Mouse (Mus musculus) mesoderm, embryonic 11.5 days (tissue): ENCODE data around the gene 4930447C04Rik.

ENCODE experiments used
- DNase-seq: peaks from one replicate; pipeline ENCODE4 v3.0.0-alpha.2; 2012; ENCODE audit warnings: low read depth, low spot score

Gene 4930447C04Rik

GRCm38 (mm10) chr12:72943574-72944110 lies 3.1 kb upstream of the 4930447C04Rik start:
- no peak for DNase-seq

DNA sequence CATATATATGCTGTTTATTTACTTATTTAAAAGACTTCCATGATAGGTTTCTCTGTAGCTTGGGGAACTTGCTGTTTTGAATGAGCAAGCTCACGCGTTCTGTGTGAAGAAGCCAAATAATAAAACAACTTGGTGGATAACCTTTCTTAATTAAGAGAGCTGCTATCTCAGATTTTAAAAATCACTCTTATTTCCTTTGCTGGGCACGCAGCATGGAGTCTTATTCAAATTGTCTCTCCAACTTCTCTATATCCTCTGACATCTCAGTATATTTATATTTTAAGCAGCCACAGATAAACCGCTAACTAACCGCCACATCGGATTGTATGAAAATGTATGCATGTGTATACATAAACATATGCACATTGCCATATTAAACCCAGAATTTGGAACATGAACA lies 1.6 kb upstream of the 4930447C04Rik start:
- no peak for DNase-seq

DNA sequence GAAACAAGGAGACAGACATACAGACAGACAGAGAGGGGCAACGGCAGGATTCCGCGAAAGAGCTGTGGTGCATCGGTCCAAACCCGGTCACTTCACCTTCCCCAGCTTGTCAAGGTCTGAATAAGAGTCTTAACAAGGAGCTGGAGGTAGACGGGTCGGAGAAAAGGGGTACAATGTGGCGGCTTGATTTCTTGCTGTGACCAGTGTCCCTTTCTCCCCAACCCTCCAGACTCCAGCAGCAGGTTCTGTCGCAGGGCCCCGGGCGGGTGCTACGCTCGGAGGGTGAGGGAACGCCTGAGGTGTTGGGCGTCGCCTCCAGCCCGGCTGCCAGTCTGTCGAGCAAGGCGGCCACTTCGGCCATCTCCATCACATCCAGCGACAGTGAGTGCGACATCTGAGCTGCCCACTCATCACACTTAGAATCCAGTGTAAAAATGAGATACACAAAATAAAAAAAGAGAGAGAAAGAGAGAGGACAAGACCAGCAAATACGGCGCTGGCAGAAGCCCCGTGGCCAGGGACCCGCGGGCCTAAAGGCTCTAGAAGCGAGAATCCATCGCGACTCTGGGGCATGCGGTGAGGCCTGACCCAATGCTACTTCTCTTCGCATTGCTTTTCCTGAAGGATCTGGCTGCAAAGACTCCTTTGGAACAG lies 951 bp upstream of the 4930447C04Rik start:
- DNase-seq, result peak; percentile 37

- peak; percentile 28 for DNase-seq
Measured at GRCm38 (mm10) chr12:72940822-72941397, 336 bp upstream of the 4930447C04Rik start.

- peak; percentile 58 for DNase-seq
Measured at GRCm38 (mm10) chr12:72939616-72940015, 958 bp downstream of the 4930447C04Rik start, which contains the start of gene Six6. Gene Six6, plus strand, starts transcription at chr12:72939892.

DNA sequence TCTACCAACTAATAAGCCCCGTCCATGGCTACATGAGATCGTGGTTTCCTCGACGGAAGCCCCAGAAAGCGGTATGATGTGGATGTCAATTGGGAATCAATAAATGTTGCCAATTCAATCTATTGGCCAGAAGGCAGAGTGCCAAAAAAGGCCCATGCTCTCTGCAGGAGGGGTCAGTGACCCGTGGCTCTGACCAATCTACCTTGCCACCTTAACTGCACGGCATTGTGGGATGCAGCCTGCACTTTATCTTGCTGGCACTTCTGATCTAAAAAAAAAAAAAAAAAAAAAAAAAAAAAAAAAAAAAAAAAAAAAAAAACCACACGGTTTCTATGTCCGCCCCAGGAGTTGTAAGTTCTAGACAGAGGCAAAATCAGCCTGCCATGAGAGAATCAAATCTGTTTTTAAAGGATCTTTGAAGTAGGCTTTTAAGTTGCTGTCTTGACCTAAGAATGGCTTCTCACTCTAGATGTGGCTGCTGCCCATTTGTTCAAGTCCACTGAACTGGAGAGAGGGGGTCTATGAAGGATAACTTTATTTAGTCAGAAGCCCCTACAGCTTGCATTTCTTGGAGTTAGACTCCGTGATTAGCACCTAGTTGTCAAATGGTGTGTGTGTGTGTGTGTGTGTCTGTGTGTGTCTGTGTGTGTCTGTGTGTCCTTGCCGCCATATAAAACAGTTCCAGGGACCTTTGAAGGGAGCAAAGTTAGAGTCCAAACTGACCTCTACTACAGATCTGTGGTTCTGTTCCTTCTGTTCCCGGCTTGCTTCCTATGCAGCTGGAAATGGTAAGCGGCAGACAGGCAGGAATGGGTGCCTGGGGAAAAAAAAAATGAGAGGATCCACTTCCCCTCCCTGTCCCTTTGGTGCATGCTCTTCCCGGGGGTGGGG lies 1.7 kb downstream of the 4930447C04Rik start:
- peak; percentile 14 for DNase-seq

GRCm38 (mm10) chr12:72938176-72938575 lies 2.4 kb downstream of the 4930447C04Rik start:
- DNase-seq, result no peak

GRCm38 (mm10) chr12:72937537-72938120 lies 2.9 kb downstream of the 4930447C04Rik start:
- peak; percentile 12 for DNase-seq

GRCm38 (mm10) chr12:72936751-72937150 lies 3.8 kb downstream of the 4930447C04Rik start:
- DNase-seq, result no peak

- DNase-seq, result peak; percentile 23
Measured at GRCm38 (mm10) chr12:72917159-72917993, 23.2 kb downstream of the 4930447C04Rik start.

- peak; percentile 53 for DNase-seq
Measured at GRCm38 (mm10) chr12:72854377-72855032, 86.1 kb downstream of the 4930447C04Rik start.

DNA sequence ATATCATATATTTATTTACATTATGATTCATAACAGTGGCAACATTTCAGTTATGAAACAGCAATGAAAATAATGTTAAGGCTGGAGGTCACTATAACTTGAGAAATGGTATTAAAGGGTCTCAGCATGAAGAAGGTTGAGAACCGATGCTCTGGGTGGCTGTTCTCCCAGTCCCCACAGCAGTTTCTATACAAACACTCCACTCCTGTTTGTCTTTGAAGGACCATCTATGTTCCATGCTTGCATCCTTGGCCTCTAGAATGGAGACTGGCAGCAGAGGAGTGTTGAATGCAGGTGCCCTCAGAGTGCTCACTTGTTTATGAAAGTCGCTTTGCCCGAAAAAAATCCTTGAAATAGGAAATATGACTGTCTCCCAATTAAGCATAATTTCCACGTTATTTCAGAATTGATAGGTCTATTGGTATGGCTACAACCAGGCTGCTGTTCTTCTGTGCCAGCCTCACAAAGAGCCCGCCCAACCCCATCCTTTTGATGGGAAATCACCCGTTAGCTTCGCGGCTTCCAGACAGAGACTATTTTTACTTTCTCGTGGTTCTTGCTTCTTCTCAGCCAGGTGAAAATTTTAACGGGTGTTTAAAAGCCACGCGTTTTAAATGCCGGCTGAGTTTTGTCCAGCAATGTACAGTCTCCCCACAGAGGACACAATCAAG lies 87.0 kb downstream of the 4930447C04Rik start:
- DNase-seq, result no peak

DNA sequence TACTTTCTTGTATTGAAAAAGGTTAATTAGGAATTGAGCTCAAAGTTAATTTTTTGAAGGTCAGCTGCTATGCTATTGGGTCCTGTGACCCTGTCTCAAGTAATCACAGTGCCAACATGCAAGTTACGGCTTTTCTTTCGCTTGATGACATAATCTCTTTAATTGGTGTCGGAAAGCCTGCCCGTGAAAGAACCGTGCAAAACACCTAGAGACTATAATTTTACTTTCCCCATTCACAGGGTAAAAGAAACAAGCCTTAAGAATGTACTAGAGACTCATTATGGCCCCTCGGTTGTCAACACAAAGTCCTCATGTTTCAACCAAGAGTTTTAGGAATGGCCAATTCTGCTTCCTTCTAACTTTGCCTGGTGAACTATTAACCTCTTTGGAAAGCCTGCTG lies 88.3 kb downstream of the 4930447C04Rik start:
- no peak for DNase-seq

GRCm38 (mm10) chr12:72850146-72850545 lies 90.4 kb downstream of the 4930447C04Rik start:
- no peak for DNase-seq

GRCm38 (mm10) chr12:72847725-72848124 lies 92.8 kb downstream of the 4930447C04Rik start:
- DNase-seq, result peak; percentile 56

DNA sequence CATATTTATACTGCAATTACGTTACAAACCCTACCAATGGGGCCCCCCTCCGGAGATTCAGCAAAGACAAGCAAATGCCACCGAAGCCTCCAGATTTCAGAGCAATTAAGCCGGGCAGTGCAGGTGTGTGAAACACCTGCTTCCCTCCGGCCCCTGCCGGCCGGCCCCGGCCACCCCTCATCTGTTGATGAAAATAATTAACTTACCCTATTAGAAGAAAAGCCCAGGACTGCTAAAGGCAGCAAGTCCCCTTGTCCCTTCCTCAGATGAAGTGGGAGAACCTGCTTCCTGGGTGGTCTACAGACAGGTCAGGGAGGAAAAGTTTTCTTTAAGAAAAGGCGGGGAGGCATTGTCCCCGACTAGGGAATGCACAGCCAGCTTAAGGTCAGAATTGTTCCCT lies 94.6 kb downstream of the 4930447C04Rik start:
- no peak for DNase-seq

GRCm38 (mm10) chr12:72843973-72844620 lies 96.5 kb downstream of the 4930447C04Rik start:
- peak; percentile 69 for DNase-seq

GRCm38 (mm10) chr12:72843555-72843954 lies 97.0 kb downstream of the 4930447C04Rik start:
- DNase-seq, result no peak

DNA sequence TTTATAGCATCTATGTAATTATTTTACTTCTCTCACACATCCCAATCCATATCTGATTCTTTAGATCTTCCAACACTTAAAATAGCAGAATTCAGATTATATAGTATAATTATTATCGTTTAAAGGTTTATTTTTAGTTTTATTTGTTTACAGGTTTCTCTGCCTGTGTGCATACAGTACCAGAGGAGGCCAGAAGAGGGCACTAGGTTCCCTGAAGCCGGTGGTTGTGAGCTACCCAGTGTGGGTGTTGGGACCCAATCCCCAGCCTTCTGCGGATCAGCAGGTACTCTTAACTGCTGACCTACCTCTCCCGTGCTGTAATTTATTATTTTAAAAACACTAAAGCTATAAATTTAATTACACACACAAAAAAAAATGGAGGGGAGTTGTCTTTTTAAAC lies 97.4 kb downstream of the 4930447C04Rik start:
- no peak for DNase-seq
